Mouse (Mus musculus) erythroblast, embryonic 14.5 days (primary cell): ENCODE results near the gene Llgl2. TPM values are rescaled to one million over a fixed set of nuclear protein-coding genes. Genes with fewer than 3 reads are reported as not detected.

ENCODE experiments used
- H3K27me3 ChIP-seq: 2 replicates; pipeline ENCODE4 v1.6.1; 2012; ENCODE audit warnings: inconsistent platforms; ENCODE audit not compliant: control insufficient read depth
- H3K36me3 ChIP-seq: 2 replicates; pipeline ENCODE4 v1.6.1; 2012; ENCODE audit warnings: mild to moderate bottlenecking, inconsistent platforms; ENCODE audit not compliant: control insufficient read depth
- H3K4me1 ChIP-seq: 2 replicates; pipeline ENCODE4 v1.6.1; 2012; ENCODE audit warnings: inconsistent platforms; ENCODE audit not compliant: control insufficient read depth
- H3K4me3 ChIP-seq: replicated peaks from 2 replicates; pipeline ENCODE3; 2012; ENCODE audit warnings: moderate library complexity, mild to moderate bottlenecking, inconsistent platforms
- H3K9me3 ChIP-seq: 2 replicates; pipeline ENCODE4 v1.6.1; 2012; ENCODE audit warnings: low read length, inconsistent platforms, mixed read lengths; ENCODE audit not compliant: control insufficient read depth
- GATA1 ChIP-seq: IDR thresholded peaks from 2 replicates; pipeline ENCODE4 v1.6.1; 2012; ENCODE audit warnings: low read length, inconsistent platforms, mixed read lengths
- TAL1 ChIP-seq: IDR thresholded peaks from 3 replicates; pipeline ENCODE4 v1.6.1; 2012; ENCODE audit warnings: low read length, inconsistent platforms, mixed read lengths
- polyA plus RNA-seq: library from polyadenylated mRNA; stranded (reverse); fragments of >175 nt; gene quantifications from 2 replicates; pipeline ENCODE4 v1.2.3, GENCODE M21; 2012

The Llgl2 gene
- polyA plus RNA-seq, 1 experiment = 2.1 TPM

- TF ChIP-seq TAL1 = no peak
- no peak for TF ChIP-seq GATA1
- H3K9me3 ChIP-seq = no peaks in the 10 kb centered on the region
- no peaks in the 10 kb centered on the region for H3K27me3 ChIP-seq
- no peak overlapping the region for H3K4me3 ChIP-seq
- H3K4me1 ChIP-seq = peaks cover 25% of the 10 kb centered on the region
- peaks cover 89% of the 10 kb centered on the region for H3K36me3 ChIP-seq
These were observed 37.4 kb upstream of the Llgl2 start for GRCm38 (mm10) chr11:115786473-115786872.

- peaks cover 7% of the 10 kb centered on the region for H3K4me1 ChIP-seq
- H3K9me3 ChIP-seq = no peaks in the 10 kb centered on the region
- H3K27me3 ChIP-seq = no peaks in the 10 kb centered on the region
- no peak overlapping the region for H3K4me3 ChIP-seq
- H3K36me3 ChIP-seq = peaks cover 97% of the 10 kb centered on the region
- TF ChIP-seq TAL1 = no peak
- no peak for TF ChIP-seq GATA1
These were observed 34.1 kb upstream of the Llgl2 start for GRCm38 (mm10) chr11:115789787-115790186.

- TF ChIP-seq TAL1 = no peak
- TF ChIP-seq GATA1 = no peak
- no peaks in the 10 kb centered on the region for H3K9me3 ChIP-seq
- peaks cover 10% of the 10 kb centered on the region for H3K4me1 ChIP-seq
- no peak overlapping the region for H3K4me3 ChIP-seq
- H3K27me3 ChIP-seq = no peaks in the 10 kb centered on the region
- H3K36me3 ChIP-seq = peaks cover 98% of the 10 kb centered on the region
These were observed 31.9 kb upstream of the Llgl2 start for GRCm38 (mm10) chr11:115791919-115792318.

GRCm38 (mm10) chr11:115792353-115792752, 31.5 kb upstream of the Llgl2 start:
- Histone ChIP-seq H3K36me3 (peaks cover 98% of the 10 kb centered on the region), H3K4me1 (peaks cover 11% of the 10 kb centered on the region), H3K9me3 (no peaks in the 10 kb centered on the region), H3K27me3 (no peaks in the 10 kb centered on the region), H3K4me3 (no peak overlapping the region)
- TF ChIP-seq TAL1 (no peak), GATA1 (no peak)

- H3K4me3 ChIP-seq = no peak overlapping the region
These were observed 27.0 kb upstream of the Llgl2 start for GRCm38 (mm10) chr11:115796898-115797297.

GRCm38 (mm10) chr11:115797665-115798064, 26.2 kb upstream of the Llgl2 start:
- TF ChIP-seq GATA1 (no peak), TAL1 (no peak)
- no peak overlapping the region for H3K4me3 ChIP-seq
- peaks cover 100% of the 10 kb centered on the region for H3K36me3 ChIP-seq
- H3K9me3 ChIP-seq = no peaks in the 10 kb centered on the region
- H3K27me3 ChIP-seq = no peaks in the 10 kb centered on the region
- peaks cover 41% of the 10 kb centered on the region for H3K4me1 ChIP-seq

More at GRCm38 (mm10) chr11:115796898-115797297, 27.0 kb upstream of the Llgl2 start:
- Histone ChIP-seq H3K4me1 (peaks cover 33% of the 10 kb centered on the region), H3K27me3 (no peaks in the 10 kb centered on the region), H3K9me3 (no peaks in the 10 kb centered on the region), H3K36me3 (peaks cover 100% of the 10 kb centered on the region)
- TF ChIP-seq TAL1 (no peak), GATA1 (no peak)

- no peaks in the 10 kb centered on the region for H3K27me3 ChIP-seq
- peaks cover 7% of the 10 kb centered on the region for H3K9me3 ChIP-seq
- no peak overlapping the region for H3K4me3 ChIP-seq
- H3K4me1 ChIP-seq = peaks cover 65% of the 10 kb centered on the region
- peaks cover 99% of the 10 kb centered on the region for H3K36me3 ChIP-seq
- TF ChIP-seq GATA1 (no peak), TAL1 (no peak)
These were observed 22.9 kb upstream of the Llgl2 start for GRCm38 (mm10) chr11:115800981-115801380.

GRCm38 (mm10) chr11:115803072-115803709, 20.7 kb upstream of the Llgl2 start:
- H3K36me3 ChIP-seq = peaks cover 99% of the 10 kb centered on the region
- TF ChIP-seq TAL1 (no peak), GATA1 (no peak)
- H3K4me3 ChIP-seq = peak overlapping the region; percentile 71
- no peaks in the 10 kb centered on the region for H3K27me3 ChIP-seq
- H3K9me3 ChIP-seq = peaks cover 7% of the 10 kb centered on the region
- H3K4me1 ChIP-seq = peaks cover 80% of the 10 kb centered on the region

GRCm38 (mm10) chr11:115805005-115805404, 18.8 kb upstream of the Llgl2 start:
- H3K36me3 ChIP-seq = peaks cover 99% of the 10 kb centered on the region
- H3K27me3 ChIP-seq = no peaks in the 10 kb centered on the region
- peak overlapping the region; percentile 71 for H3K4me3 ChIP-seq
- peak; percentile 79 for TF ChIP-seq GATA1
- TF ChIP-seq TAL1 = peak; percentile 81
- H3K4me1 ChIP-seq = peaks cover 91% of the 10 kb centered on the region
- H3K9me3 ChIP-seq = peaks cover 7% of the 10 kb centered on the region
